Mouse (Mus musculus) hindbrain, embryonic 14.5 days (tissue): ENCODE data around the gene Gm11096. TPM values are rescaled to one million over a fixed set of nuclear protein-coding genes. Genes with fewer than 3 reads are reported as not detected.
A peak's percentile ranks its signal among the peaks of the same experiment; 100 is the strongest.

Source experiments
- ATAC-seq: fragments of 200-750 bp; cut with Nextera tagmentation; 2 replicates; pipeline ENCODE4 v1.8.0; 2017; ENCODE audit warnings: moderate number of reproducible peaks, mild to moderate bottlenecking, moderate TSS enrichment, moderate library complexity; ENCODE audit not compliant: low FRiP score
- DNase-seq: peaks from one replicate; pipeline ENCODE4 v3.0.0-alpha.2; 2015; ENCODE audit warnings: low spot score
- H3K27ac ChIP-seq: fragments of 300-500 bp; sonication (generic); 2 replicates; pipeline ENCODE4 v1.5.1; 2014; ENCODE audit warnings: mild to moderate bottlenecking, moderate library complexity
- H3K27me3 ChIP-seq: fragments of 300-500 bp; sonication (generic); 2 replicates; pipeline ENCODE4 v1.6.1; 2014; ENCODE audit warnings: mild to moderate bottlenecking, low read length, mixed read lengths; ENCODE audit not compliant: control insufficient read depth, insufficient read depth
- H3K36me3 ChIP-seq: fragments of 300-500 bp; sonication (generic); replicated peaks from 2 replicates; pipeline ENCODE4 v1.6.1; 2014; ENCODE audit not compliant: control insufficient read depth, insufficient read depth
- H3K4me1 ChIP-seq: fragments of 300-500 bp; sonication (generic); replicated peaks from 2 replicates; pipeline ENCODE4 v1.6.1; 2014; ENCODE audit warnings: antibody characterized with exemption, low read length, mixed read lengths; ENCODE audit not compliant: control insufficient read depth, insufficient read depth
- H3K4me2 ChIP-seq: fragments of 300-500 bp; sonication (generic); replicated peaks from 2 replicates; pipeline ENCODE4 v1.6.1; 2014; ENCODE audit warnings: mild to moderate bottlenecking, moderate library complexity
- H3K4me3 ChIP-seq: fragments of 300-500 bp; sonication (generic); replicated peaks from 2 replicates; pipeline ENCODE4 v1.5.1; 2014; ENCODE audit warnings: mild to moderate bottlenecking, low read length
- H3K9ac ChIP-seq: fragments of 300-500 bp; sonication (generic); 2 replicates; pipeline ENCODE4 v1.6.1; 2014
- H3K9me3 ChIP-seq: fragments of 300-500 bp; sonication (generic); 2 replicates; pipeline ENCODE4 v1.6.1; 2016; ENCODE audit warnings: low read length; ENCODE audit not compliant: control insufficient read depth
- WGBS: fragments of 180-500 bp; shearing (Covaris S2); extraction: QIAGEN DNeasy Blood & Tissue Kit; methylation state at CpG from one replicate; pipeline ENCODE4 v1.1.7; 2014; 5-methylcytosine and 5-hydroxymethylcytosine counted together
- polyA plus RNA-seq: library from polyadenylated mRNA; unstranded; fragments of >200 nt; fragmentation: Nextera tagmentation; extraction: Ambion mirVana; gene quantifications from 2 replicates; pipeline ENCODE4 v1.2.1, GENCODE M21; 2014

Gene Gm11096
- polyA plus RNA-seq, 1 experiment from 2014 or later, result not detected

DNA sequence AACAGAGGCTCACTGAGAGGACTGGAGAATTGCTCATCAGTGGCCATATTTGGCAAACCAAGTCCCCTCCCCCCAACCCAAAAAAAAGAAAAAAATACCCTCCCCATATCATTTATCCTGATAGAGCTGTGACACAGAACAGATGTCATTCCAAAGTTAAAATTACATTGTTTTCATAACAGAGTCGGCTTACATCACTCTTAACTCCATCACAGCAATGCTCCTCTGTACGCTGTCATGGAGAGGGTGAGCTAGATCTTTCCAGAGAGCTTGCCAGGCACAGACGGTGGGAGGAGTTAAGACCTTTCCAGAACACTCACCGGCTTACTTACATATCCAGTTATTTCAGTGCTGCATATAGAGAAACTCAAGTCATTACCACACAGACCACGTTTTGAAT is 27.4 kb downstream of the Gm11096 start:
- Histone ChIP-seq H3K4me2 (no peak overlapping the region), H3K4me3 (no peak overlapping the region), H3K4me1 (no peaks in the 10 kb centered on the region), H3K27ac (no peak overlapping the region), H3K9me3 (no peaks in the 10 kb centered on the region), H3K9ac (no peak overlapping the region), H3K36me3 (no peaks in the 10 kb centered on the region), H3K27me3 (no peaks in the 10 kb centered on the region)
- no peak for DNase-seq
- whole genome bisulfite sequencing, result 86% methylated on average over 5 of the region's 5 CpGs
- ATAC-seq, result no peak

DNA sequence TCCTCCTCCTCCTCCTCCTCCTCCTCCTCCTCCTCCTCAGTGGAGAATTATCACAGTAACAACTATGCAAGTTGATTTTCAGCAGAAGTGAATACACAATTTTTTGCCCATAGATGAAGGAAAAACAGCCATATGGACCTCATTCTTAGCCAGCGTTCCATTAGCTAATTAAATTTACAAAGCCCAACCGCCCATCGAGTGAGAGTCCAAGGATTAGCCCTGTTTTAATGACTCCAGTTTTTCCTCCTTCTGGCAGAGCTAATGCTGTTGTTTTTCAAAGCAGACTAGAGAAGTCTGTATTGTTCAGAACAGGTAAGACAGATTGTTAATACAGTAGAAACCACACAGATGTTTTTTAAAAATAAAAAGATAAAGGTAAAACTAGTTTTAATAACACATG is 31.8 kb downstream of the Gm11096 start:
- WGBS, result 53% methylated on average over 3 of the region's 3 CpGs
- DNase-seq (no peak), ATAC-seq (no peak)
- H3K4me1 ChIP-seq, result no peaks in the 10 kb centered on the region
- H3K4me2 ChIP-seq, result no peak overlapping the region
- H3K9me3 ChIP-seq, result no peaks in the 10 kb centered on the region
- no peak overlapping the region for H3K4me3 ChIP-seq
- no peaks in the 10 kb centered on the region for H3K27me3 ChIP-seq
- no peak overlapping the region for H3K9ac ChIP-seq
- H3K27ac ChIP-seq, result no peak overlapping the region
- H3K36me3 ChIP-seq, result no peaks in the 10 kb centered on the region

DNA sequence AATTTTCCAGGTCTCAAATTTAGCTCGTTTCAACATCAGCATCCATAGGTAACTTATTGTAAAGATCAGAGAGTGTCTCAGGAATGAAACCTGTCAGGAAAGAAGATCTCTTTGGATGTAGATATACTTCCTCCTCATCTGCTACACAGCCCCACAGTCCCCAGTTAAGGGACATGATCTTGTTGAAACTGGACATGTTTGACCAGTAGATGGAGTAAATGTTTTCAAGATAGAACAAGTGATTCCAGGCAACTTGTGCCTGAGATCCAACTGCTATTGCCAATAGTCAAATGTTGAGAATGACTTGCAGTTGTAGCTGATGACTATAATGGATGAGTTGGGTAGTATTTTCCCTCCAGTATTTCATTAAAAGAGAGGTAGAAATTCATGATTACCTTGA is 35.9 kb downstream of the Gm11096 start:
- ATAC-seq (no peak), DNase-seq (no peak)
- 86% methylated on average over 1 of the region's 1 CpGs for WGBS

DNA sequence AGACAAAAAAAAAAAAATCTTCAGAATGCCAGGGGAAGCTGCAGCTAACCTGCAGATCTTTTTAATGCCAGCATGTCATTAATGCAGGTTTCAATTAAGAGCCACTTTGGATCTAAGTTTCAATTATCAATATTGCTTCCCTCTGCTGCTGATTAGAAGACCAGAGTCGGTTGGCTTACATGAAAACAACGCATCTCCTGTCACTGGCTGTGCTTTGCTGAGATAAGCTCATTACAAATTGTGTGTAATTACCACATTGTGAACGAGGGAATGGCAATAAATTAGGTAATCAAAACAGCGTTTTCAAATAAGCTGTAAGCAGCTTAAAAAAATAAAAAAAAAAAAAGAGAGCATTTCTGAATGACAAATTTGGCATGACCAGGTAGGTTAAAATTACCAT is 38.2 kb downstream of the Gm11096 start:
- 39% methylated on average over 4 of the region's 4 CpGs for WGBS
- H3K27me3 ChIP-seq, result no peaks in the 10 kb centered on the region
- peak overlapping the region; percentile 79 for H3K27ac ChIP-seq
- H3K36me3 ChIP-seq, result no peaks in the 10 kb centered on the region
- no peak overlapping the region for H3K9ac ChIP-seq
- H3K4me3 ChIP-seq, result no peak overlapping the region
- peaks cover 25% of the 10 kb centered on the region for H3K4me1 ChIP-seq
- peak; percentile 51; the same call in 1 of the 2 replicates for ATAC-seq
- peak overlapping the region; percentile 28 for H3K4me2 ChIP-seq
- DNase-seq, result peak; percentile 38
- no peaks in the 10 kb centered on the region for H3K9me3 ChIP-seq

More for the DNA sequence above, 35.9 kb downstream of the Gm11096 start:
- no peaks in the 10 kb centered on the region for H3K27me3 ChIP-seq
- H3K9ac ChIP-seq, result no peak overlapping the region
- no peak overlapping the region for H3K4me3 ChIP-seq
- H3K4me2 ChIP-seq, result no peak overlapping the region
- no peak overlapping the region for H3K27ac ChIP-seq
- no peaks in the 10 kb centered on the region for H3K36me3 ChIP-seq
- peaks cover 25% of the 10 kb centered on the region for H3K4me1 ChIP-seq
- H3K9me3 ChIP-seq, result no peaks in the 10 kb centered on the region

DNA sequence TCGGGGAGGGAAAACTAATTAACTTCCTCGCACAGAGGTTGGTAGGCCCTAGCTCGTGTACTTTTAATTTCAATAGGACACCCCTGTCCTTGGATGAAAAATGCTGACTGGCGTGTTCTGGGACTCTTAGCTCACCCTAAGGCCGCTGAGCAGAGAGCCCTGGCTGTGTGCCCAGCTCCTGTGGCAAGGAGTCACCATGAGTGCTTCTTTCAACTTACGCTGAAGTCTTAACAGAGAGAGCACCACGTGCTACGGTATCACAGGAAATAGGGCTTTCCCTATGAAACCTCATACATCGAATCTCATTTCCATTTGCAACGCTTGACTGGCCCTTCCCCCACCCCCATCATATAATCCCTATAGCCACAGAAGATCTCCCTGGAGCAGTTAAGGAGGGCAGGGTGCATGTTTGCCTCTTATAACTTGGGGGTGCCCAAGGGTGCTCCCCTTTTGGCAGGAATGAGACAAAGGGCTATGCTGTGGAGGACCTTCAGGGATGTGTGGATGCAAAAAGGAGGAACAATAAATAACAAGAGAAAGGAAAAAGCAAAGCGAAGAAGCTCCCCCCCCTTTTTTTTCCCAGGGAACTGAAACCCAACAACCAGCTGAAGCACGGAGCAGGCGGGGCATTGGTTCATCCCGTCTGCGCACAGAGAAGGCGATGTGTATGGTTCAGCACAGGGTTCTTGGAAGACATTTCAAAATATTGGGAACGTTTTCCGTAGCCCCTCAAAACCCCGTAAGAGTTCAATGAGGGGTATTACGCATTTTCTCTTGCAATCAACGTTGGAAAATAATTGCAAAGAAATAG is 39.0 kb downstream of the Gm11096 start:
- ATAC-seq, result peak; percentile 78
- peaks cover 25% of the 10 kb centered on the region for H3K4me1 ChIP-seq
- H3K27ac ChIP-seq, result peak overlapping the region; percentile 79
- no peak overlapping the region for H3K4me3 ChIP-seq
- H3K36me3 ChIP-seq, result no peaks in the 10 kb centered on the region
- no peaks in the 10 kb centered on the region for H3K9me3 ChIP-seq
- no peaks in the 10 kb centered on the region for H3K27me3 ChIP-seq
- no peak overlapping the region for H3K9ac ChIP-seq
- 49% methylated on average over 21 of the region's 21 CpGs for WGBS
- peak; percentile 50 for DNase-seq
- peak overlapping the region; percentile 28 for H3K4me2 ChIP-seq

DNA sequence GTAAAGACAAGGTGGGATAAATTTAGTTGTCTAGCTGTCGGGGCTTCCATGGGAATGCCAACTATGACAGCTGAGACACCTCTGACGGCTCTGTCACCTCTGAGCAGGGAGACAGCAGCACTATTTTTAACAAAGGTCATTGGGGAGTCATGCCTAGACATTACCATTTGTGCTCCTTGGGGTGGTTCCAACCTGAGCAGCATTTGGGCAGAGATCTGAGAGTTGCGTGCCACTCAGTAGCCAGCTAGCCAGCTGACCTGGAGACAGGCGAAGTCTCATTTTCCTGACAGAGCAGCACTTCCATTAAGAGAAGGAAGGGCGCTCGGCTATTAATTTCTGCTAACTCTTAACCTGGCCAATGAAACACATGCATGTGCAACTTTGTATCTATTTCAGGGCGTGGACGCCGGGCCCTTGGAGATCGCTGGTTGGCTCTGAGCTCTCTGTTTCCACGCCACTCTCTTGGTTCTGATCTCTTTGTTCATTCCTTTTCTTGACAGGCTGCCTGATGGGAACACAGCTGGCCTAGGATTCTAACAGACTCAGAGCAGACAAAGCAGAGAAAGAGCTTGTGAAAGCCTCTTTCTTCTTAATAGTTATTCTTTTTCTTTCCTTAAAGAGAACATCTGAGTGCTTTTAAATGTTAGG is 40.4 kb downstream of the Gm11096 start:
- no peak overlapping the region for H3K9ac ChIP-seq
- 50% methylated on average over 11 of the region's 11 CpGs for WGBS
- no peaks in the 10 kb centered on the region for H3K36me3 ChIP-seq
- peaks cover 29% of the 10 kb centered on the region for H3K4me1 ChIP-seq
- ATAC-seq (0 out of 2 replicates have a peak, but pooled peaks have one; percentile 28), DNase-seq (no peak)
- H3K27me3 ChIP-seq, result no peaks in the 10 kb centered on the region
- no peak overlapping the region for H3K4me3 ChIP-seq
- no peak overlapping the region for H3K4me2 ChIP-seq
- H3K9me3 ChIP-seq, result no peaks in the 10 kb centered on the region
- peak overlapping the region; percentile 43; the same call in 1 of the 2 replicates for H3K27ac ChIP-seq

DNA sequence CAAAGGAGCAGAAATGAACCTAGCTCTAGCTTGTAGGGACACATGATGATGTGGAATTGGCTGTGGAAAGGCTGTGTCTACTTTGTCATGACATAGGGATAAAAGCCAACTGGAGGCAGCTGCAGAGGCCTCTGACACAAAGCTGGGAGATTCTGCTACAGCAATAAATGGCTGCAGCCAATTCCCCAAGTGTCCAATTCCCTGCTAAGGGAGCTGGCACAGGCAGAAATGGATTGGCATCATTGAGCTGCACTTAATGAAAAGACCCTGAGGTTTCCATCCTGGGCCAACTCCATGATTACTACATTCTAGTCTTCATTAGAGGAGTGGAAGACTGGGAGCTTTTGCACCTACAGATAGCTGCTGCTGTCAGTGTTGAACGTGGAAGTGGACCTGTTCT is 44.8 kb downstream of the Gm11096 start:
- Histone ChIP-seq H3K4me3 (no peak overlapping the region), H3K4me1 (peaks cover 15% of the 10 kb centered on the region), H3K36me3 (no peaks in the 10 kb centered on the region), H3K27ac (no peak overlapping the region), H3K9ac (no peak overlapping the region), H3K27me3 (no peaks in the 10 kb centered on the region), H3K9me3 (no peaks in the 10 kb centered on the region), H3K4me2 (no peak overlapping the region)
- peak; percentile 36 for DNase-seq
- WGBS, result 75% methylated on average over 1 of the region's 1 CpGs
- no peak; the same call in 1 of the 2 replicates for ATAC-seq
